ENCODE assay signal across 10 mouse cellular contexts in the genomic region with DNA sequence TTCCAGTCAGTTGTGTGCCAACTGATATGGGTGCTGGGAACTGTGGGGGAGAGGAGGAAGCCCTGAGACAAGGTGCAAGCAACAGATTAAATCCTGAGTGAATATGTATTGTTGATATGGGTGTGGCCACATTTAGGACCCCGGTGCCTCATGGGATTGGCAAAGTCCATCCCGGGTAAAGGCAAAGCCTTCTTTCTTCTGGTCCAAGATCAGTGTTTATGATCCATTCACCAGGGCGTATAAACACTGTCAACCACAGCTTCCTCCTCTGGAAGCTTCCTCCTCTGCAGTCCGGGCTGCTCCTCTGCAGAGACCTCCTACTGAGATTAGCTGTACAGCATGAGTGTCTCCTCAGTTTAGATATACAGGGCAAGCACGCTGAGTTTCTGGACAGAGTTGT. TPM values are rescaled to one million over a fixed set of nuclear protein-coding genes. Genes with fewer than 3 reads are reported as not detected.
A peak's percentile ranks its signal among the peaks of the same experiment; 100 is the strongest.
DNase-seq lines count a peak whose midpoint lies in the region; ATAC-seq lines count a peak whose summit lies in the region.
"Had no signal": no experiment of that assay in that cellular context is flagged by ENCODE, and none has a peak within 500 bp of the region (broad histone marks: within the 10 kb centered on the region; RNA-seq: fewer than 3 reads in every experiment).

No protein-coding gene starts in this region.

- H3K27me3 ChIP-seq in liver, embryonic 11.5 days (replicated peaks; ENCODE audit: control insufficient read depth, insufficient read depth, low read length), result no peaks in the 10 kb centered on the region
- peaks cover 3% of the 10 kb centered on the region for H3K27me3 ChIP-seq in megakaryocyte, embryonic 14.5 days (replicated peaks)
- H3K27me3 ChIP-seq: heart, embryonic 13.5 days had no signal

- WGBS in liver, embryonic 11.5 days, result 18% methylated on average over 5 of the region's 5 CpGs

- DNase-seq in CD4-positive, CD25-positive, alpha-beta regulatory T cell, adult 2 months (ENCODE audit: low read depth, low spot score), result peak; percentile 53
- DNase-seq in NIH3T3 (ENCODE audit: low read depth), result peak; percentile 8
- DNase-seq in liver, embryonic 11.5 days (ENCODE audit: low spot score), result no peak
- DNase-seq in adipocyte (ENCODE audit: low spot score), result no peak
- no peak for DNase-seq in Muller cell, postnatal 12 days (ENCODE audit: inconsistent ontology term)
- no peak for DNase-seq in cerebellum, adult 11-12 months
- DNase-seq: cerebellum, adult 11 months; layer of hippocampus, adult 9-11 months had no signal

- peak overlapping the region; percentile 15; the same call in 1 of the 2 replicates for H3K4me2 ChIP-seq in liver, embryonic 11.5 days
- H3K4me2 ChIP-seq: heart, embryonic 13.5 days had no signal

- peaks cover 19% of the 10 kb centered on the region for H3K4me1 ChIP-seq in liver, embryonic 11.5 days (replicated peaks; ENCODE audit: control insufficient read depth, insufficient read depth, low read length)
- H3K4me1 ChIP-seq in megakaryocyte, embryonic 14.5 days, result peaks cover 66% of the 10 kb centered on the region

- H3K36me3 ChIP-seq in liver, embryonic 11.5 days (ENCODE audit: control insufficient read depth, insufficient read depth, low read length), result no peaks in the 10 kb centered on the region
- no peaks in the 10 kb centered on the region for H3K36me3 ChIP-seq in megakaryocyte, embryonic 14.5 days (replicated peaks; ENCODE audit: low read length)
- H3K36me3 ChIP-seq: heart, embryonic 13.5 days had no signal

- H3K9me3 ChIP-seq in liver, embryonic 11.5 days (ENCODE audit: control insufficient read depth, low read length), result no peaks in the 10 kb centered on the region
- peaks cover 9% of the 10 kb centered on the region; the same call in 1 of the 2 replicates for H3K9me3 ChIP-seq in megakaryocyte, embryonic 14.5 days

- no peak overlapping the region for H3K9ac ChIP-seq in liver, embryonic 11.5 days (ENCODE audit: low read depth, low read length)
- H3K9ac ChIP-seq: heart, embryonic 13.5 days had no signal

- peak overlapping the region; percentile 22; the same call in 1 of the 2 replicates for H3K27ac ChIP-seq in liver, embryonic 11.5 days (ENCODE audit: low read depth, low read length)
- H3K27ac ChIP-seq: heart, embryonic 13.5 days had no signal

- ATAC-seq in liver, embryonic 11.5 days (replicated peaks; ENCODE audit: low FRiP score), result peak; percentile 58; the same call in 1 of the 2 replicates

- no peak overlapping the region for H3K4me3 ChIP-seq in liver, embryonic 11.5 days (ENCODE audit: low read depth, low read length)
- H3K4me3 ChIP-seq in megakaryocyte, embryonic 14.5 days (replicated peaks), result peak overlapping the region; percentile 50
- H3K4me3 ChIP-seq: heart, embryonic 13.5 days had no signal

RNA-seq across cellular contexts. Expression of a gene that starts 27.4 kb away (rescaled TPM):
- polyA plus RNA-seq in liver, embryonic 11.5 days (2014; fragmentation: Nextera tagmentation; extraction: Ambion mirVana), result 16.8 and 17.2 TPM in 2 replicates
- polyA plus RNA-seq in megakaryocyte, embryonic 14.5 days (2012; ENCODE audit: insufficient read depth, low replicate concordance), result 18.7 and 23.5 TPM in 2 replicates

RNA-seq across cellular contexts. Expression of a gene that starts 53.5 kb away (rescaled TPM):
- 375 and 420 TPM in 2 replicates for polyA plus RNA-seq in liver, embryonic 11.5 days (2014; fragmentation: Nextera tagmentation; extraction: Ambion mirVana)
- polyA plus RNA-seq in megakaryocyte, embryonic 14.5 days (2012; ENCODE audit: insufficient read depth, low replicate concordance), result 7.5 and 18.1 TPM in 2 replicates

Comparison
In these comparisons a context has a peak if more than half of its experiments do, and no peak if none do; other contexts are left out.
1. DNase-seq: peak in CD4-positive, CD25-positive, alpha-beta regulatory T cell, adult 2 months (single experiment) and NIH3T3 (single experiment); none in liver, embryonic 11.5 days (single experiment), adipocyte (single experiment), Muller cell, postnatal 12 days (single experiment) and cerebellum, adult 11-12 months (single experiment).
2. RNA of a gene that starts 53.5 kb away (polyA plus RNA-seq): 375 to 420 TPM in liver, embryonic 11.5 days; 7.5 to 18.1 TPM in megakaryocyte, embryonic 14.5 days; every median in the first group is over 10 times any median in the second.